Mouse (Mus musculus): ENCODE measurements around the gene Hoxc6.

Gene Hoxc6

GRCm38 (mm10) chr15:103060021-103060340, 61.9 kb downstream of the Hoxc6 start:
- ChIA-PET POLR2A (interaction anchor here (0.7 to 2.7 kb wide), 12 partner anchors 9 to 73 kb away, joined by 3 to 18 read pairs (median 4); no protein-coding TSS in a partner anchor), CTCF (interaction anchor here in 3 of 4 experiments (0.9 to 1.7 kb wide), 8 partner anchors 18 to 118 kb away, joined by 3 to 7 read pairs (median 4); no protein-coding TSS in a partner anchor)

- POLR2A ChIA-PET, result interaction anchor here in 3 of 4 experiments (0.7 to 2.7 kb wide), 9 partner anchors 9 to 92 kb away, joined by 3 to 18 read pairs (median 4); no protein-coding TSS in a partner anchor
Measured at GRCm38 (mm10) chr15:103060341-103061130, 62.5 kb downstream of the Hoxc6 start.

GRCm38 (mm10) chr15:103061131-103061825, 63.2 kb downstream of the Hoxc6 start:
- CTCF ChIA-PET, result interaction anchor here in 2 of 4 experiments (1.0 to 1.3 kb wide), 4 partner anchors 69 to 116 kb away, joined by 3 to 4 read pairs (median 3); no protein-coding TSS in a partner anchor
- POLR2A ChIA-PET, result interaction anchor here in 3 of 4 experiments (0.6 to 2.7 kb wide), 7 partner anchors 16 to 679 kb away, joined by 3 to 18 read pairs (median 3); partner anchors contain the start of gene Hoxc6 (in 1 of the 3)

More at GRCm38 (mm10) chr15:103060341-103061130, 62.5 kb downstream of the Hoxc6 start:
- CTCF ChIA-PET, result interaction anchor here in 3 of 4 experiments (0.9 to 1.7 kb wide), 7 partner anchors 17 to 117 kb away, joined by 3 to 7 read pairs (median 4); no protein-coding TSS in a partner anchor

Data from embryonic stem cell, embryonic (primary cell).